Mouse (Mus musculus): ENCODE measurements around the gene Olfr101.
A peak's percentile ranks its signal among the peaks of the same experiment; 100 is the strongest.

Olfr101 gene

GRCm38 (mm10) chr17:37304213-37304612 lies at the start of gene Olfr101:
Olfr101 (minus strand) TSS chr17:37304313.
- DNase-seq: no peak

DNA sequence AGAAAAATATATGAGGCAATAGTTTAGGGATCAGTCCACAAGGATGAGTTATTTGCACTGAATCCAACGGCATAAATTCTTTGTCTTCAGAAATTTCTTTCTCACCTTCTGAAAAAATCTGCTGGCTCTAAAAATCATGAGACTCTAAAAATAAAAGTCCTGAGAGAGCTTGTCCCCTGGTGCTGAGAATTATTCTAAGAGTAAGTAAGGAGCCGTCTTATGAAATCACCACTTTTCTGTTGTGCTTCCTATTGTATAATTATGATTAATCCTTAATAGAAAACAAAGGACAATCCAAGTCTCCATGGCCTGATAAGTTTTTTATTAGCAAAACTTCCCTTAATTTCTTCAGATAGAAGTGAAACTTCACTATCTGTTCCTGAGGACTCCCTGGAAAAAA lies 35.5 kb upstream of the Olfr101 start, which contains the start of gene Olfr103:
Gene Olfr103 (minus strand): TSS at position 101 of the 400 bp plus-strand sequence.
- DNase-seq: no peak

DNA sequence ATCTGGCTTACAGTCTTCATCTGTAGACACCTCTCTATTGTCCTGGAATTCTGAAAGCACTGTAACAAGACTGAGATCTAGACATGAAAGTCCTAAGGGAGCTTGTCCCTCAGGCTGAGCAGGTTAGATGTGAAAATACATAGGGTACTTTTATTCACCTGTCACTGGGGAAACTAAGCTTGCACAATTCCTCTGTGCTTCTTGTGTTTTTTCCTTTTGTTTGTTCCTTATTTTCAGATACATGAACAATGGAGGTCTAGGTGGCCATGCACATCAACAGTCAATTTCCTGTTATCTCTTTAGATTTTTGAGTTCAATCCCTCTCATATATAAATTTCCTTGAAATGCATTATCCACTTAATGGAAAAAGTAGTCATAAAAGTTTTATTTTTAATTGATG lies 12.8 kb upstream of the Olfr101 start, which contains the start of gene Olfr102:
Gene Olfr102 (minus strand): TSS at position 101 of the 400 bp plus-strand sequence.
- no peak for DNase-seq

DNA sequence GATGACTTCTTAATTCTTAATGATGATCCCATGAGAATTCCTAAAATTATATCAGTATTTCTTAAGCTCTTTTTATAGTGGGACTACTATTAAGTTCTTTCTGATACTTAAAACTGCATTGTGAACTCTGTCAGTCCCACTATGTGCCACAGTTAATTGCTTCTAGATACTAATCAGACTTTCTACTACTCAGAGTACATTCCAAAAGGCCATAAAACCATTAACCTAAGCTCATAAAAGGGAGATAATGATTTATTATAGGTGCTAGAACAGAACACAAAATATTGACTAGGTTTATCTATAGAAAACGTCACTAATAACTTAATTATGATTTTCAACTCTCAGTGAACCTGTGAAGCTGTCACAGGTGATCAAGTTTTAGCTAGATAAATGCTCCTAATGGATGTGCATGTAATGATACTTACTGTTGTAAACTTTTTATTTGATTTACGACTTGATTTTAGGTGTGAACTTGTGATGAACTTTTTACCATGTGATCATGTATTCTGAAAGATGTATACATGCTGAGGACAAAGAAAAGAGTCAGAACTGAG lies 6.1 kb upstream of the Olfr101 start:
- no peak for DNase-seq

DNA sequence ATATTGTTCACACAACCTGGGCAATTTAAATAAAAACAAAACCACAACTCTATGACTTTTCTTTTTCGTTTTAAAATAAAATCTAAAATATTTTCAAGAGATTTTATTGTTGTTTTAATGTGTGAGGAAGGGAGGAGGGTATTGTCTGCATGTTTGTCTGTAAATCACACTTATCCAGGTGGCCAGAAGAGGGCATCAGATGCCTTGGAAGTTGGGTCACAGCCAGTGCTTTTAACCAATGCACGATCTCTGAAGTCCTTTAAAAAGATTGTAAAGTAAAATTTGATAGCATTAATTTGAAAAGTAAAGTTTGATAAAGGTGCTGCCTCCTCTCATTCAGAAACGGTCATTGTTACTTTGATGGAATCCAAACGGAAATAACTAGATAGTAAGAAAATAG lies 4.4 kb upstream of the Olfr101 start:
- no peak for DNase-seq

- no peak for DNase-seq
These were observed 20.8 kb downstream of the Olfr101 start, which contains the start of gene Olfr99 for GRCm38 (mm10) chr17:37283360-37283759. Olfr99 (minus strand) TSS chr17:37283460.

DNA sequence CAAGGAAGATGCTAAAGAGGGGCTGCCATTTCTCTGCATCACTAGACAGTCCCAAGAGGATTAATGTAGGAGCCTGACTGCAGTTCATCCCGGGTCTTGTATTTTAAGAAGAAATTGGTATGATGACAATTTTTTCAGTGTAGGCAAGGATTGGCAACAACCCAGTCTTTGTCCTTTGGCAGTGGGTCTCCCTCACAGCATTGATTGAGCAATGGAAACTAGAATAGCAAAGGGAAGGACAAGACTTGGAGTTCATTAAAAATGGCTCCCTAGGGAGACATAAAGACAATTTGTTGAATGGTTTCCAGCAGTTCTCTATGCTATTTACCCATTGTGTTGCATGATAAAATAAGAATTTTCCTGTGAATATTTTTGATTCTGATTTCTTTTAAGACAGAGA lies 23.8 kb downstream of the Olfr101 start:
- DNase-seq: no peak

DNA sequence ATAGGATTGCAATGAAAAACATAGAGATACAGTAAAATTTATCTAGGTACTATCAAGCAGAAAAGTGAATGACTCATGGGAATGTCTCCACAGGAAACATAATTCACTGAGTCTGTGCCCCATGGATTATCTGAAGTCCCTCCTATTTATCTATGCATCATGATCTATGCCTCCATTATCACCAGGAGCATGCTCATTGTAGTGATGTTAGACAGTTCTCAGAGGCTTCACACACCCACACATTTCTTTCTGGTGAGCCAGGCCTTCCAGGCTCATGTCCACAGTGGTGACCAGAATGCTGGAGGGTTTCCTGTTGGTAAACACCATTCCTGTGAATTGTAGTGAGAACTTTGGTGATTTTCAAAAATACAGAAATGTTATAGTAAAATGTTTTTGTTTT lies 27.5 kb downstream of the Olfr101 start:
- DNase-seq: no peak

- DNase-seq: no peak
These were observed 28.4 kb downstream of the Olfr101 start for GRCm38 (mm10) chr17:37275626-37276248.

GRCm38 (mm10) chr17:37270702-37271092 lies 33.4 kb downstream of the Olfr101 start:
- DNase-seq: peak; percentile 81

DNA sequence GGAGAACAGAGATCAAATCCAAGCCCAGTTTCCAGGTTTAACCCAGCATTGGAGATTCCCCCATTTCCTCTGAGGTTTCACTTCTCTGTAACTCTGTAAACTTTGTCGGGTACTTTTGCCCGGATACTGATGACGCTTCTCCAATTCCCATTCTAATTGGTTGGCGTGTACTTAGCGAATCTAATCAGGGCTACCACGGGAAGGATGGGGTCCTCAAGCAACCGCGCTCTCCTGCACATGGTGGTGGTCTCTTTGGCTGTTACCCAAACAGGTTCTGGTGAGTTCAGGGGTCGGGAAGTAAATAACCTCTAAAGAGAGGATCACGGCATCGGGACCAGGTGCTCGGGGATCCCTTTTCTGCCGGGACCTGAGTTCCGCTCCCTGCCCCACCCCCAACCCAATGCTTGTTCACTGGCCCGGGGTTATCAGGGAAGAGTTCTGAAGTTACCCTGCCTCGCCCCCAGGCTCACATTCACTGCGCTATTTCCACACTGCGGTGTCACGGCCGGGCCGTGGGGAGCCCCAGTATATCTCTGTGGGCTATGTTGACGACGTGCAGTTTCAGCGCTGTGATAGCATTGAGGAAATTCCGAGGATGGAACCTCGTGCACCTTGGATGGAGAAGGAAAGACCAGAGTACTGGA lies 33.9 kb downstream of the Olfr101 start, which contains the start of gene H2-M3:
Gene H2-M3 (plus strand): TSS at position 163 of the 644 bp plus-strand sequence.
- DNase-seq: peak; percentile 98

DNA sequence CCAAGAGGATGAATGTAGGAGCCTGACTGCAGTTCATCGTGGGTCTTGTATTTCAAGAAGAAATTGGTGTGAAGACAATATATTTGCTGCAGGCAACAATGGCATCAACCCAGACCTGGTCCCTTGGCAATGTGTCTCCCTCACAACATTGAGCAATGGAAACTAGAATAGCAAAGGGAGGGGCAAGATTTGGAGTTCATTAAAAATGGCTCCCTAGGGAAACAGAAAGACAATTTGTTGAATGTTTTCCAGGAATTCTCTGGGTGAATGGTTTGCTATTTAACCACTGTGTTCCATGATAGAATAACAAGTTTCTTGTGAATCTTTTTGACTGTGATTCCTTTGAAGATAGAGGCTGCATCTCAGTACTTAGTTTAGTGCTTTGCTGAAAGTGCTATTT lies 40.5 kb downstream of the Olfr101 start, which contains the start of gene Olfr98:
Gene Olfr98 (minus strand): TSS at position 124 of the 400 bp plus-strand sequence.
- DNase-seq: no peak

DNA sequence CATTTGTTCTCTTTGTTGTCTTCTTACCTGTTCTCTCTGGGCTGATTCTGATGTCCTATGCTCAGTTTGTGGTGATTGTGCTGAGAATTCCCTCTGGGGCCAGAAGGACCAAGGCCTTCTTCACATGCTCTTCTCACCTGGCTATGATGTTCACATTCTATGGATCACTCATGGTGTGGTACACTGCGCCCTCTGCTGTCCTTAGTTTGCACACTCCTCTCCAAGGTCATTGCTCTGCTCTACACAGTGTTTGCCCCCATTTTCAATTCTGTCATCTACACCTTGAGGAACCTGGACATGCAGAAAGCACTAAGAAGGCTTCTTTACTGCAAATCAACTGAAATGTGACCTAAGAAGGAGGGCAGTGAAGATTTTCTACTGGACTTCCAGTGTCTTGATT lies 53.6 kb downstream of the Olfr101 start:
- DNase-seq: peak; percentile 47

- DNase-seq: no peak
These were observed 54.7 kb downstream of the Olfr101 start for GRCm38 (mm10) chr17:37249460-37249859.
